Mouse (Mus musculus): ENCODE measurements at regions not wholly inside any gene's neighbourhood (a gene's known extent, or its start where the extent isn't known, plus 50 kb on each side); places are given as distances from the start of the nearest gene placed in this dataset.
A peak's percentile ranks its signal among the peaks of the same experiment; 100 is the strongest.

DNA sequence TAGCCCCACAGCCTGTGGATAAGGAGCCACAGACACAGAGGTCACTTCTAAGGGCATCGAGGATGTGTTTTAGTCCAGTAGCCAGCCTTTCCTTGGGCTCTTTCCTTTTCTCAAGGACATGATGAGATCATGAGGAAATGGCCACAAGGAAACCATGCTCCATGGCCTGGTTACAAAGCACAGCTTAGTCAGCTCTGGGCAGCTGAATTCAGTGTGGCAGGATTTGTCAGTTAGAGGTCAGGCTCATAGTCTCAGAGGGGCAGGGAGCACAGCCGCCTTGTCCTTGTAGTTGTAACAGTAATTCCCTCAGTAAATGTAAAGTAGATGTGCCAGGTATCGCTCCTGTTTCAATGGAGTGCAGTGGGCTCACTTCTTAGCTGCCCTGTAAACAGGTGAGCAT lies 111.7 kb upstream of the Vangl1 start:
- no peak for DNase-seq (ENCODE audit: low spot score in 2 of 2)

DNA sequence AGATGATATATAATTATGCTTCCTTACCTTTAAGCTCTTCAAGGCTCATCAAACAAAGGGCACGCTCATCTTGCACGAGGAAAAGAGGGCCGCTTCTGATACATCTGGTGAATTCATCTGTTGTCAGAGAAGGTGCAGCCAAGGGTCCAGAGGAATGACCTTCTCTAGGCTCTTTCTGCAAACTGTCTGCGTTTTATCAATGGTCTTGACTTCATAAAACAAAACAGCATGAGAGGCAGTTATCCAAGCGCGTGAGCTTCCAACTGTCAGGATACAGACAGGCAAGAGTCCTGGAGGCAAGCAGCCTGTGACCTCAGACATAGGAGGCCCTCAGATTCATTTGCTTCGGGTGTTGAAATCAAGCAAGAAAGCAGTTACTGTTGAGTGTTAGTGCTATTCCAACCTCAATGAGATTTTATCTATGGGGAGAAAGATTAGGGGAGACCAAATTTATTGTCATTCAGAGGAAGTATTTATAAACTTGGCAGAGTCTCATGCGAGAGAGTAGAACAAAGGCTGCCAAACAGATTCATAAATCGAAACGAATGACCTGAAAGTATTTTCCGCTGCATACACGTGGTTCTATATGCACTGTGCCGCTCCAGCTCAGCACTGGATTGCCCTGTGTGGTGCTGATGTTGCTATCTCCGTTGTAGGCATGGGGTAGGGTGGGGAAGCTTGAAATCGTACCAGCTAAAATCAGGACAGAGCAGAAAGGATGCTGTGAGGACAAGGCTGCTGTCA lies 107.2 kb upstream of the Vangl1 start:
- DNase-seq (ENCODE audit: low spot score in 2 of 2), result no peak

DNA sequence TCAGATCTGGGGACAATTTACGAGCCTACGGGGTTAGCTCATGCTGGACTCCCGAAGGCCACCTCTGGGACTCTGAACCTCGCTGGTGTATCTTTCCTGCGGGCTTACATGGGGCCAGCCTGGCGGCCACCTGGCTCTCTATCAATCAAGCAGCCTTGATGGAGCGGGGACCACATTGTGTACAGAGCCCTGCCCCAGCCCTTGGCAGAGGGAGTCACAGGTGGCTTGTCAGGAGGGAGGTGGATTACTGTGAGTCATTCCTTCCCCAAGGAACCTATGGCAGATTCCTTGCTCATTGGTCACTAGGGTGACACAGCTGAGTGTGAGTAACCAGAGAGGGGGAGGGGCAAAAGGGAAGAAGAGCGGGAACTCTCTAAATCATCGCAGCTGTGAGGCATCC lies 105.8 kb upstream of the Vangl1 start:
- DNase-seq (ENCODE audit: low spot score in 2 of 2), result no peak

DNA sequence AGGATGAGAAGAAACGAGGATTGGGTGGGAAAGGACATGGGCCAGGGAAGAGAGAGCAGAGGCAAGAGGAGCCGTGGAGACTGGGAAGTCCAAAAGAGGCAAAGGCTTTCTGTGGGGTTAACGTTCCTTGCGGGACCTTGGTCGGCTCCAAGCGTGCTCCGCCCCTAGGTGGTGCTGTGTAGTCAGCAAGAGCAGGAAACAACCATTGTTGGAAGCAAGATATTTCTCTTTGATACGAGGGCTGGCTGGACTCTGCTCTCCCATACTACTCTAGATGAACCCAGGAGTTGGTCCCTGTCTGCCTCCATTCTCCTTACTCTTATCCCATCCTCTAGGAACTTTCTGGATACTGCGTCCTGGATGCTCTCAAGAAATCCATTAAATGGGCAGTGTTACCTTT lies 105.3 kb upstream of the Vangl1 start:
- peak; percentile 55 to 69 for DNase-seq (ENCODE audit: low spot score in 2 of 2)

DNA sequence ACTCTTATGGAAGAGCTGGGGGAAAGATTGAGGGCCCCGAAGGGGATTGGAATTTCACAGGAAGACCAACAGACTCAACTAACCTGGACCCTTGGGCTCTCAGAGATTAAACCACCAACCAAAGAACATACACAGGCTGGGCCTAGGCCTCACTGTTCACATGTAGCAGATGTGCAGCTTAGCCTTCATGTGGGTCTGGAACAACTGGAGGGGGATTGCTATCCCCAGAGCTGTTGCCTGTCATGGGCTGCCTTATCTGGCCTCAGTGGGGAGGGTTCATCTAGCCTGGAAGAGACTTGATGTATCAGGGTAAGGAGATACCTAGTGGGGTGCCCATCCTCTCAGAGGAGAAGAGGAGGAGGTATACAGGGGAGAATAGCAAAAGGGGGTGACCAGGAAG lies 103.2 kb upstream of the Vangl1 start:
- DNase-seq (ENCODE audit: low spot score in 2 of 2), result no peak

DNA sequence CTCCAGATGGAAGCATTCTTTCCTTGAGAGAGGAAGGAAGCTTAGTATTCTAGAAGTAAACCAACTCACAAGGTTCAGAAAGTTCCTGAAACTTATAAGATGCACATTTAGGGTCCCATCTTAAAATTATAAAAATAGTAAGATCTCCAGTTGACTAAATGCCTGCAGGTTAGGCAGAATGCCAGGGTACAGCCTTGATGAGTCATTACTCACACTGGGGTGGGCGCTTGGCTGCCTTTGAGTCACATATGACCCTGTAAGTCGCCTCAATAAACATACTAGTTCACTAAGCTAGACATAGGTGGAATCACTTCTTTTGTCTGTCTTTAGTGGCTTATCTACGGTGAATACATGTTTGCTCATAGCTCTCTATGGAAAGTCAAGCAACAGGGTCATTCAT lies 87.9 kb upstream of the Vangl1 start:
- no peak for DNase-seq (ENCODE audit: low spot score in 2 of 2)

DNA sequence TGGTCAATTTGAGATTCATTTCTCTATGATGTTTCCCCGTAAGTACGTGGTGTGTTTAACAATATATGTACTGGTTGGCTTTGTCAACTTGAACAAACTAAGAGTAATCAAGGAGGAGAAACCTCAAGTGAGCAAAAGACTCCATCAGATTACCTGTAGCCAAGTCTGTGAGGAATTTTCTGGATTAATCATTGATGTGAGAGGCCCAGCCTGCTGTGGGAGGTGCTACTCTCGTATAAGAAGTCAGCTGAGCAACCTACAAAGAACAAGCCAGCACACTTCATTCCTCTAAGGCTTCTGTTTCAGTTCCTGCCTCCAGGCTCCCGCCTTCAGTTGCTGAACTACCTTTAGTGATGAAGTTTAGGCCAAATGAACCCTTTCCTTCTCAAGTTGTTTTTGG lies 77.5 kb upstream of the Vangl1 start:
- DNase-seq (ENCODE audit: low spot score in 2 of 2), result no peak

DNA sequence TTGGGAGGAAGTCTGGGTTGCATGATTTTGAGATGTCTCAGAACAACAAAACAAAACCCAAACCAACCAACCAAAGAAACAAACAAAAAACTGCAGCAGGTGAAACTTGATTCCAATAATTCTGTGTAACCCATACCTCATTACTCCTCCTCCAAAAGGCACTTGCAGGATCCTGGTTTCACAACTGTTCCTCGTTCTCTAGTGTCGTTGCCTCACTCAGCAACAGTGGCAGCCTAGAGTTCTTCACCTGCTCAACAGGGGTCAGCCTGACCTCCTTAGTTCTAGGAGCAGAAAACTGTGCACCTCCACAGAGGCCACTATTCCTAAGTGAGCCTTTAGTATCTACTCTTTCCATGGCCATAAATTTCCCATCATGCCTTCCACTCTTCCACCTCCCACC lies 72.3 kb upstream of the Vangl1 start:
- DNase-seq (ENCODE audit: low spot score in 2 of 2), result no peak

DNA sequence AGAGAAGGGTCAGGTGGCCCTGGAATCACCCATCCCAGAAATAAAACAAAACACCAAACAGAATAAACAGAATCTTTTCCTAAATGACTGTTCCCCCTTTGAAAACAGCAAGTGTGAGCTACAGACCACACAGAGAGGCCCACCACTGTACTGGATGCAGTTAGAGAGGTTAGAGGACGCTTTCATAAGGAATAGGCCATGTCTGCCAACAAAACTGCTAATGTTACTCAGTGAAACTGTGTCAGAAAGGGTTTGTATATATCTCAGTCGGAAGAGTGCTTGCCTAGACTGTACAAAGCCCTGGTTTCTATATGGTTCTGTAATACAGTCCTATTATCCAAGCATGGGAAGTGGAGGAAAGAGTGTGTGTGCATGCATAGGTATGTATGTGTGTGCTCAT lies 71.8 kb upstream of the Vangl1 start:
- no peak for DNase-seq (ENCODE audit: low spot score in 2 of 2)

DNA sequence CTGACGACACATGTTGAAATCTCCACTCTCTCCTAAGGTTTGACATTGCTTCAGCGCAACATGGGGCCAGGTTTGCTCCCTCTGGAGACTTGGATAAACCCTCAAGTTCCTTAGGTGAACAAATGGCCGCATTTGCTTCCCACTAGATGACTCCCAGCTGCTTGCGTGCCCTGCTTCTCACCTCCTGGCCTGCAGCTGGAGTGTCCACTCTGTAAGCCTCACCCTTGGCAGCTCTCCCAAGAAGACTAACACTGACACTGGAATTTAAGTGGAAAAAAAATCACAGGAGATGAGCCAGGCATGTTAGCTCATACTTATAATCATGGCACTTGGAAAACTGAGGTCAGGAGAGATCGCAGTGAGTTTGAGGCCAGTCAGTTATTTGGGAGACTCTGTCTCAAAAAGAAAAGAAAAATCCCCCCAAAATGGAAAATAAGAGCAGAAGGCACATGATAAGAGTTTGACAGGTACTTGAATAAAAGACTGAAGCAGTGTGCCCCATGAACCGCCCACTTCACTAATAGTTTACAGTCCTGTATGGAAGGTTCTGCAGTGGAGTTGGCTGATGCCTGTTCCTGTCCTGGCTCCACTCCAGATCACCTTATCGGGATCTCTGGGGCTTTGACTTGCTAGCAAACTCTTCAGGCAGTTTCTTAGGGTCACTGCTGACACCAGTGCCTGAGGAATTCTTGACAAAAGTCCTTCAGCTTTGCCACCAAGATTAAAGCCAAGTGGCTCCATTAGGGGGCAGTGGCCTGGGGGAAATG lies 70.9 kb upstream of the Vangl1 start:
- DNase-seq (ENCODE audit: low spot score in 2 of 2), result peak in 1 of 2 experiments; percentile 58

DNA sequence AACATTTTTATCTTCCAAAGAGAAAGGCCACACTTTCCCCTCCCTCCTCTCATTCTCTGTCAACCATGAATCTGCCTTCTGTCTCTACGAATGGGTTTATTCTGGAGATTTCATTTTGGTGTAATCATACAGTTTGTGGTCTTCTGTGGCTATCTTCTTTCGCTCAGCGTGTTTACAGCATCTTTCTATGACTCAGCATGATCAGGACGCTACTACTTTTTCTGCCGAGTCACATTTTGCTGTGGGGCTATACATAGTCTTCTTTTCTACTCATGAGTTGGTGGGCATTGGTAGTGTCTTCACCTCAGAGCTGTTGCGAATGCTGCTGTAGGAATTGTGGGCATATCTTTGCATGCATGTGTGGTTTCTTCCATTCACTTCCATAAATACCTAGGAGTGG lies 66.3 kb upstream of the Vangl1 start:
- no peak for DNase-seq (ENCODE audit: low spot score in 2 of 2)

DNA sequence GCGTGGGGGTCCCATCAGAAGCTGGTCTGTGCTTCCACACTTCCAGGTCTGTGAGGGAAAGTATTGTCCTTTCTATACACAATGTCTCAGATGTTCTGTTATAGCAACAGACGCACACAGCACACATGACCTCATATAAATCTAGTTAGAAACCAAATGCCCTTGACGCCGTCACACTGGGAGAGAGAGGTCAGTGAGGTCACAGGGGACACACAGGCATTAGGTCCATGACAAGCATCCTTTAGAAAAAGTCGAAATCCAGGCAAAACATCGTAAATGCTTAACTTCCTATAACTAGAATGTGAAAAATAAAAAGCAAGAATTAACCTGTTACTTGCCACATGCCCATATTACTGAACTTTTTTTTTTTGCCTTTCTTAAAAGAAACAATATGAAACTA lies 65.8 kb upstream of the Vangl1 start:
- no peak for DNase-seq (ENCODE audit: low spot score in 2 of 2)

DNA sequence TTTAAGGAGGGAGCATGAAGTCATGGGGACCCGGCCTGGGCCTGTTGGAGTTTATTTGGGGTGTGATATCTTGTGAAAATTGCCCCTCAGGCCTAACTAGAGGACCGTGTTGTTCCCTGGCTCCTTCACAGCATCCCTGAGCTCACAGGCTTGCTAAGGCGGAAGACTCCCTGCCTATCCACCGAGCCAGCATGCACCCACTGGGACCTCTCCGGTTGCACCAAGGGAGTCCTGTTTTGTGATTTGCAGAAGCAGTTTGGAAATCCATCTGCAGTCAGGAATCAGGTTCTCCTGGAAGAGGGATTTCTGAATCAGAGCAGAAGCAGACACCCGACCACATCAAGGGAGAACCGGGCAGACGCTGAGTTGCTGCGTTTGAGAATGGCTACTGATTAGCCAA lies 61.6 kb upstream of the Vangl1 start:
- DNase-seq (ENCODE audit: low spot score in 2 of 2), result no peak

DNA sequence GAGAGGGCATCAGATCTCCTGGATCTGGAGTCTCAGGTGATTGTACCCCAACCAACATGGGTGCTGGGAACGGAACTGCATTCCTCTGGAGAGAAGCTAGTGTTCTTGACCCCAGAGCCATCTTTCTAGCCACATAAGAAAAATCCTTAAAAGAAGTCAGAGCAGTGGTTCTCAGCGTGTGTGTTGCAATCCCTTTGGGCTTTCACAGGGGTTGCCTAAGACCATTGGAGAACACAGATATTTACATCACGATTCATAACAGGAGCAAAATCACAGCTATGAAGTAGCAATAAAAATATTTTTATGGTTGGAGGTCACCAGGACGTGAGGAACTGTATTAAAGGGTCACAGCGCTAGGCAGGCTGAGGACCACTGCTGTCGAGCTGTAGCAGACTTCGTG lies 60.7 kb upstream of the Vangl1 start:
- DNase-seq (ENCODE audit: low spot score in 2 of 2), result no peak

DNA sequence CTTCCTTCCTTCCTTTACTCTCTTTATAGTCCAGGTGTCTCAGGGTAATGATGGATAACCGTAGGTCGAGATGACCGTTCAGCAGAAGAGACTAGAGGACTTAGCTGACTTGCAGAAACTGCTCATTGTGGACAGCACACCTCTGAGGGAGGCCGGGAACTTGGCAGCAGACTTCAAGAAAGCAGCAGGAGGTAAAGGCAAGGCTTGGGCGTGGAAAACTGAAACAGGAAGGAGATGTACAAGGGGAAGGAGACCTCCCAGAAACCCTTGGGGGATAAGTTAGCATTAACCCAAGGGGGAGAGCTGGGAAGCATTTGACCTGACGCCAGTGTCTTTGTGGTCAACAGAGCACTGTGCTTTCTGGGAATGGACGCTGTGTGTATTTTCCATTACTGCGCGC lies 58.8 kb upstream of the Vangl1 start:
- DNase-seq (ENCODE audit: low spot score in 2 of 2), result no peak

DNA sequence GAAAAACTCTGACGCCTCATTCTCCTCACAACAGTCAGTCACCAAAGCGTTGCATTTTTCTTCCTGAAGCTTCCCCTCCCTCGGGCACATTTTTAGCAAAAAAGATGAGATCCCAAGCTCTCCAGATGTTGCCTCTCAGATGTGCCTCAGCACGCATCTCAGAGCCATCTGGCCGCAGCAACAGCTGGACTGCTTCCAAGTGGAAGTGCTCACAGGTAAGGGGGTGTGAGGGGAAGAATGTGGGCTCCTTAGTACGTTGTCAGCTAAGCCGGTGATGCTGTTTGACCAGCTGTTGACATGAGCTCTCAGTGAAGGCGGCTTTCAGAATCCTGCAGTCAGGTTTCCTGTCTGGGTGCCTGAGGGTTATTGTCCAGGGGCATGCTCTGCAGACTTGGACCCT lies 58.2 kb upstream of the Vangl1 start:
- DNase-seq (ENCODE audit: low spot score in 2 of 2), result no peak

DNA sequence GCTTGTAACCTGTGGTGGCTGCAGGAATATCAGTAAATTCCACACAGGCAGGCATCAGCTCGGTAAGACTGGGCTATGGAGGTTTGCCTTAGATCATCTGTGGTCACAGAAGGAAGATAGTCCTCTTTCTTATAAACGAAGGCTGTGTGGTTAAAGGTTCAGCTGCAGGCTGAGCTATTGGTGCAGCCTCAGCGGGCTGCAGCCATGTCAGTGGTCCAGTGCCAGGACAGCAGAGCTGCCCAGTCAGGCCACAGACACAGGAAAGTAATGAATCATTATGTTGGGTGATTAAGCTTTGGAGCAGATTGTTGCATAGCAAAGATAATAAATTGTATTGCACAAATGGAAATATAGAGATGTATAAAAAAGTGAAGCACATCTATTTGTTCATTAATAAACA lies 57.0 kb upstream of the Vangl1 start:
- DNase-seq (ENCODE audit: low spot score in 2 of 2), result no peak
